Mouse (Mus musculus) erythroblast, embryonic 14.5 days (primary cell): ENCODE measurements around the gene Rbbp5.

Experiments used
- GATA1 ChIP-seq: IDR thresholded peaks from 2 replicates; pipeline ENCODE4 v1.6.1; 2012; ENCODE audit warnings: low read length, inconsistent platforms, mixed read lengths
- TAL1 ChIP-seq: IDR thresholded peaks from 3 replicates; pipeline ENCODE4 v1.6.1; 2012; ENCODE audit warnings: low read length, inconsistent platforms, mixed read lengths

GRCm38 (mm10) chr1:132431716-132432115 is 45.4 kb upstream of the Rbbp5 start:
- TF ChIP-seq GATA1, result no peak
- no peak for TF ChIP-seq TAL1
